Mouse (Mus musculus): ENCODE data around the gene Osgepl1. TPM values are rescaled to one million over a fixed set of nuclear protein-coding genes. Genes with fewer than 3 reads are reported as not detected.
A peak's percentile ranks its signal among the peaks of the same experiment; 100 is the strongest.

Gene Osgepl1
- total RNA-seq (2012; rRNA removed) (11.3 and 15.5 TPM in 2 replicates), total RNA-seq (2014; rRNA removed) (33.2 and 35.3 TPM in 2 replicates), polyA plus RNA-seq (2012; ENCODE audit: insufficient read length, low read depth) (13.1 and 15.1 TPM in 2 replicates)

GRCm38 (mm10) chr1:53312989-53313967 lies at the start of gene Osgepl1:
Gene Osgepl1, plus strand, starts transcription at chr1:53313624.
- dilution Hi-C loops (cut with MboI; ENCODE audit: extremely low pct_ligation_motif_present, extremely low pct_unique_long_range_greater_than_20kb, low sequenced_read_pairs), result no loop called here
- TF ChIP-seq MAX (IDR thresholded peaks at IDR 0.05; ENCODE audit: low read length), result no peak
- peak; percentile 79 for TF ChIP-seq TBP (conservative IDR thresholded peaks at IDR 0.05; ENCODE audit: low read depth, low read length)
- no peak for TF ChIP-seq ZKSCAN1 (IDR thresholded peaks at IDR 0.05; ENCODE audit: borderline replicate concordance, low read depth, low read length)
- TF ChIP-seq MAFK (IDR thresholded peaks at IDR 0.05; ENCODE audit: insufficient replicate concordance, low read length), result no peak
- no peak for TF ChIP-seq ZC3H11A (IDR thresholded peaks at IDR 0.05; ENCODE audit: low read depth, low read length)
- no peak for TF ChIP-seq ZMIZ1 (IDR thresholded peaks at IDR 0.05; ENCODE audit: low read depth, low read length)
- TF ChIP-seq BHLHE40 (IDR thresholded peaks at IDR 0.05; ENCODE audit: low read depth, low read length), result peak; percentile 40; the same call in 1 of the 2 replicates
- peak; percentile 69 for TF ChIP-seq NRF1 (IDR thresholded peaks at IDR 0.05; ENCODE audit: low read depth, low read length)
- no peak for TF ChIP-seq MYC (IDR thresholded peaks at IDR 0.05; ENCODE audit: low read depth, low read length)
- no peak for TF ChIP-seq UBTF (IDR thresholded peaks at IDR 0.05; ENCODE audit: low read depth, low read length)
- peak; percentile 66 for TF ChIP-seq TCF12 (IDR thresholded peaks at IDR 0.05; ENCODE audit: low read depth, low read length)
- peak; percentile 75; the same call in 1 of the 2 replicates for TF ChIP-seq SIN3A (IDR thresholded peaks at IDR 0.05; ENCODE audit: low read length)
- 0 out of 2 replicates have a peak, but pooled peaks have one; percentile 15 for TF ChIP-seq ETS1 (conservative IDR thresholded peaks at IDR 0.05; ENCODE audit: low read depth, low read length)
- peak; percentile 52; the same call in 1 of the 2 replicates for TF ChIP-seq IRF4 (IDR thresholded peaks at IDR 0.05; ENCODE audit: low read depth, low read length)
- TF ChIP-seq MAZ (IDR thresholded peaks at IDR 0.05; ENCODE audit: low read depth, low read length), result no peak
- TF ChIP-seq USF2 (conservative IDR thresholded peaks at IDR 0.05; ENCODE audit: low read depth, low read length), result no peak
- TF ChIP-seq JUN (IDR thresholded peaks at IDR 0.05; ENCODE audit: insufficient read depth, low read depth, low read length), result peak; percentile 38; the same call in 1 of the 2 replicates
- peak; percentile 85 for TF ChIP-seq JUND (conservative IDR thresholded peaks at IDR 0.05; ENCODE audit: low read depth, low read length)
- TF ChIP-seq MEF2A (IDR thresholded peaks at IDR 0.05; ENCODE audit: borderline replicate concordance, low read depth, low read length), result peak; percentile 95
- peak; percentile 89 for TF ChIP-seq POLR2A (IDR thresholded peaks at IDR 0.05; ENCODE audit: low read depth, low read length)
- TF ChIP-seq USF1 (IDR thresholded peaks at IDR 0.05; ENCODE audit: low read depth, low read length), result no peak
- TF ChIP-seq CHD2 (IDR thresholded peaks at IDR 0.05; ENCODE audit: low read length), result no peak
- TF ChIP-seq NELFE (IDR thresholded peaks at IDR 0.05; ENCODE audit: low read depth, low read length), result peak; percentile 87
- no peak for TF ChIP-seq KAT2A (IDR thresholded peaks at IDR 0.05; ENCODE audit: insufficient replicate concordance, low read length)
- peak in 1 of 2 experiments; percentile 37; a peak in 2 of 4 replicates for TF ChIP-seq CTCF (conservative IDR thresholded peaks at IDR 0.05 in 1 of 2, IDR thresholded peaks at IDR 0.05 in 1 of 2; ENCODE audit: low read depth in 2 of 2, low read length in 2 of 2)
- TF ChIP-seq RAD21 (IDR thresholded peaks at IDR 0.05; ENCODE audit: low read depth, low read length), result peak; percentile 52
- 0 out of 2 replicates have a peak, but pooled peaks have one; percentile 43 for TF ChIP-seq MXI1 (IDR thresholded peaks at IDR 0.05; ENCODE audit: low read depth, low read length)
- TF ChIP-seq GABPA (IDR thresholded peaks at IDR 0.05; ENCODE audit: insufficient replicate concordance, low read depth, low read length), result no peak
- TF ChIP-seq ELF1 (IDR thresholded peaks at IDR 0.05; ENCODE audit: low read depth, low read length), result peak; percentile 66; the same call in 1 of the 2 replicates
- no peak for TF ChIP-seq RCOR1 (conservative IDR thresholded peaks at IDR 0.05; ENCODE audit: low read depth, low read length)
- TF ChIP-seq PAX5 (IDR thresholded peaks at IDR 0.05; ENCODE audit: low read length), result no peak
- no peak for TF ChIP-seq EP300 (IDR thresholded peaks at IDR 0.05; ENCODE audit: low read length)
- 0 out of 2 replicates have a peak, but pooled peaks have one; percentile 3 for TF ChIP-seq CHD1 (IDR thresholded peaks at IDR 0.05; ENCODE audit: low read depth, low read length)
- peak; percentile 33 for TF ChIP-seq SMC3 (IDR thresholded peaks at IDR 0.05; ENCODE audit: low read depth, low read length)
- TF ChIP-seq E2F4 (IDR thresholded peaks at IDR 0.05; ENCODE audit: insufficient replicate concordance, low read depth, low read length), result peak; percentile 68; the same call in 1 of the 2 replicates
- peak; percentile 72 for TF ChIP-seq HCFC1 (IDR thresholded peaks at IDR 0.05; ENCODE audit: low read depth, low read length)

More at GRCm38 (mm10) chr1:53312989-53313967, at the start of gene Osgepl1:
- Histone ChIP-seq H3K36me3 (replicated peaks in 1 of 2; ENCODE audit: control insufficient read depth in 1 of 2, insufficient read depth in 1 of 2, low read length in 1 of 2) (peaks cover 16 to 35% of the 10 kb centered on the region in 2 experiments), H3K79me2 (replicated peaks; ENCODE audit: control insufficient read depth, extremely low read depth, insufficient read depth, poor library complexity, severe bottlenecking) (no peaks in the 10 kb centered on the region), H3K4me3 (replicated peaks in 1 of 3; ENCODE audit: low read depth in 2 of 3, low read length in 2 of 3, poor library complexity in 1 of 3) (peak within 1 kb of the TSS; percentile 63 to 93 (median 75)), H3K27me3 (replicated peaks) (no peaks in the 10 kb centered on the region), H3K27ac (ENCODE audit: insufficient read depth, low read depth) (0 out of 2 replicates have a peak within 1 kb of the TSS, but pooled peaks have one; percentile 10), H3K4me2 (ENCODE audit: insufficient read depth, low read depth, poor library complexity, severe bottlenecking) (peak within 1 kb of the TSS; percentile 68), H3K9me3 (replicated peaks; ENCODE audit: low read length) (no peaks in the 10 kb centered on the region), H3K4me1 (ENCODE audit: control insufficient read depth in 1 of 2, insufficient read depth in 2 of 2) (peaks cover 0 to 10% of the 10 kb centered on the region in 2 experiments; a peak in 1 of 4 replicates), H3K9ac (ENCODE audit: insufficient read depth, low read depth) (peak within 1 kb of the TSS; percentile 75)
- peak; percentile 76 for DNase-seq (ENCODE audit: extremely low read depth)
- in situ Hi-C loops (cut with MboI; ENCODE audit: low pct_ligation_motif_present, low pct_unique_long_range_greater_than_20kb, low sequenced_read_pairs), result no loop called here

Data from CH12.LX (cell line).